Mouse (Mus musculus) layer of hippocampus, adult 2 months (tissue): ENCODE data around the gene Mdfi. TPM values are rescaled to one million over a fixed set of nuclear protein-coding genes. Genes with fewer than 3 reads are reported as not detected.
A peak's percentile ranks its signal among the peaks of the same experiment; 100 is the strongest.

ENCODE experiments used
- DNase-seq, 2 experiments: peaks; one replicate each; pipeline ENCODE4 v3.0.0; 2022; ENCODE audit warnings: low spot score in 2 of 2
- H3K27ac ChIP-seq: fragments of 200-600 bp; 2 replicates; pipeline ENCODE4 v1.8.1; 2022
- H3K4me3 ChIP-seq: fragments of 200-600 bp; 2 replicates; pipeline ENCODE4 v1.8.1; 2022; ENCODE audit warnings: mild to moderate bottlenecking
- CTCF ChIP-seq: fragments of 200-600 bp; conservative IDR thresholded peaks from 2 replicates; pipeline ENCODE4 v1.8.1; 2022; ENCODE audit warnings: antibody characterized with exemption, mild to moderate bottlenecking, moderate library complexity
- total RNA-seq, 2 experiments: library from RNA; stranded (reverse); gene quantifications; 2 replicates each; pipeline ENCODE4 v1.2.3; 2021

Mdfi gene
- total RNA-seq, 2 experiments from 2014 or later: 0.49 to 0.83 TPM

- no peak for TF ChIP-seq CTCF
- peak overlapping the region; percentile 47 for H3K4me3 ChIP-seq
Observed at GRCm38 (mm10) chr17:47833628-47834481, 636 bp downstream of the Mdfi start.

GRCm38 (mm10) chr17:47833029-47833627 lies 1.4 kb downstream of the Mdfi start:
- no peak for DNase-seq
- TF ChIP-seq CTCF: no peak
- peak overlapping the region; percentile 47 for H3K4me3 ChIP-seq
- H3K27ac ChIP-seq: no peak overlapping the region

More at GRCm38 (mm10) chr17:47833628-47834481, 636 bp downstream of the Mdfi start:
- DNase-seq: no peak
- H3K27ac ChIP-seq: no peak overlapping the region

- Histone ChIP-seq H3K27ac (no peak overlapping the region), H3K4me3 (peak overlapping the region; percentile 47)
- no peak for TF ChIP-seq CTCF
- DNase-seq: no peak
Observed at GRCm38 (mm10) chr17:47832501-47833028, 1.9 kb downstream of the Mdfi start.

- TF ChIP-seq CTCF: no peak
- Histone ChIP-seq H3K4me3 (no peak overlapping the region), H3K27ac (no peak overlapping the region)
- DNase-seq: no peak
Observed at GRCm38 (mm10) chr17:47831772-47832171, 2.7 kb downstream of the Mdfi start.

- no peak overlapping the region for H3K4me3 ChIP-seq
- no peak for TF ChIP-seq CTCF
- no peak for DNase-seq
- H3K27ac ChIP-seq: no peak overlapping the region
Observed at GRCm38 (mm10) chr17:47831161-47831560, 3.3 kb downstream of the Mdfi start.

- Histone ChIP-seq H3K4me3 (no peak overlapping the region), H3K27ac (no peak overlapping the region)
- no peak for DNase-seq
- TF ChIP-seq CTCF: no peak
Observed at GRCm38 (mm10) chr17:47821339-47821738, 13.2 kb downstream of the Mdfi start.

GRCm38 (mm10) chr17:47818038-47818725 lies 16.3 kb downstream of the Mdfi start:
- Histone ChIP-seq H3K4me3 (no peak overlapping the region), H3K27ac (no peak overlapping the region)
- no peak for TF ChIP-seq CTCF
- no peak for DNase-seq

GRCm38 (mm10) chr17:47815446-47815845 lies 19.0 kb downstream of the Mdfi start:
- DNase-seq: no peak

GRCm38 (mm10) chr17:47814496-47814895 lies 20.0 kb downstream of the Mdfi start:
- TF ChIP-seq CTCF: no peak
- Histone ChIP-seq H3K4me3 (no peak overlapping the region), H3K27ac (no peak overlapping the region)
- DNase-seq: no peak

More at GRCm38 (mm10) chr17:47815446-47815845, 19.0 kb downstream of the Mdfi start:
- H3K4me3 ChIP-seq: no peak overlapping the region
- H3K27ac ChIP-seq: no peak overlapping the region
- TF ChIP-seq CTCF: no peak

- Histone ChIP-seq H3K27ac (no peak overlapping the region), H3K4me3 (no peak overlapping the region)
- TF ChIP-seq CTCF: no peak
- DNase-seq: no peak
Observed at GRCm38 (mm10) chr17:47813616-47814015, 20.9 kb downstream of the Mdfi start.

GRCm38 (mm10) chr17:47812200-47812599 lies 22.3 kb downstream of the Mdfi start:
- H3K4me3 ChIP-seq: no peak overlapping the region
- DNase-seq: no peak
- H3K27ac ChIP-seq: no peak overlapping the region
- TF ChIP-seq CTCF: no peak

GRCm38 (mm10) chr17:47811265-47811800 lies 23.2 kb downstream of the Mdfi start:
- no peak overlapping the region for H3K27ac ChIP-seq
- TF ChIP-seq CTCF: no peak
- no peak for DNase-seq
- no peak overlapping the region for H3K4me3 ChIP-seq

GRCm38 (mm10) chr17:47806230-47806629 lies 28.3 kb downstream of the Mdfi start:
- TF ChIP-seq CTCF: no peak
- Histone ChIP-seq H3K4me3 (no peak overlapping the region), H3K27ac (no peak overlapping the region)
- DNase-seq: no peak
